Mouse (Mus musculus): ENCODE results near the gene Ptpa. TPM values are rescaled to one million over a fixed set of nuclear protein-coding genes. Genes with fewer than 3 reads are reported as not detected.
A peak's percentile ranks its signal among the peaks of the same experiment; 100 is the strongest.

Ptpa gene
- polyA plus RNA-seq, 1 experiment from 2014 or later = 132 TPM

DNA sequence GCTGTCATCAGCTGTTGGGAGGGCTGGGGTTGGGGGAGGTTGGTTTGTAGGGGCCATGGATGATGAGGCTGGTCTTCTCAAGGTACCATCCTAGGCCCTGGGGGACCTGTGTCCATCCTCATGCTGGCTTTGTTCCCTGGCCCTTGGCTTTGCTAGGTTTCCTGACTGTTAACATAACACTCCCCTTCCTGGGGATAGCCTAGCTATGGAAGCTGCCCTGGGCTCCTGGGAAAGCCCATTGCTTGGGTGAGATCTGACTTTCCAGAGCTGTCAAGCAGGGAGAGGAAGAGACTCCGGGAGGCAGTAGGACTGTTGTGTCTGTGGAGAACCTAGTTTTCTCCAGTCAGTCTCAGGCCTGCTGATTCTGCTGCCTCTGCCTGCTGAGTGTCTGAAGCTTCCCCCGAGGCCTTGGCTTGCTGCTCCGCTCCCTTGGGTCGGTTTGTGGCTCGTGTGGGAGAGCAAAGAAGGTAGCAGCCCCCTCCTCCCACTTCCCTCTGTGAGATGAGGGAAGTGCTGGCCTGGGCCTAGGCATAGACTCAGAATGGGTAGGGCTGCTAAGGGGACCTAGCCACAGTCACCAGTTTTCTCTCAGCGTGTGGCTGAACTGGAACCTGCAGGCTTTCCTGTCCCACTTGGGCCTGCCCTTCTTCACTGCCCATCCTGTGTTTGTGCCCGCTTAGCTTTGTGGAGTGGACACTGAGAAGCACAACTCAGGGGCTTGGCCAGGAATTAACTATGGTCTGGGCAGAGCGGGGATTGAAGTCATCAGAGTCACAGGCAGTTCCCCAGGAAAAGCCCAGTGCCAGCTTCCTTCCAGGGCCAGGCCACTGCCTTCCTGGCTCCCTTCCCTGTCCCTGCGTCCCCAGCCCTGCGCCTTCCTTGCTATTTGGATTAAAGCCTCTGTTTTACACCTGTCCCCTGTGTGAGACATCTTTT, 31.3 kb downstream of the Ptpa start:
- Histone ChIP-seq H3K9ac (ENCODE audit: low read depth, low read length) (no peak overlapping the region), H3K27ac (ENCODE audit: low read length) (peak overlapping the region; percentile 27; the same call in 1 of the 2 replicates)

DNA sequence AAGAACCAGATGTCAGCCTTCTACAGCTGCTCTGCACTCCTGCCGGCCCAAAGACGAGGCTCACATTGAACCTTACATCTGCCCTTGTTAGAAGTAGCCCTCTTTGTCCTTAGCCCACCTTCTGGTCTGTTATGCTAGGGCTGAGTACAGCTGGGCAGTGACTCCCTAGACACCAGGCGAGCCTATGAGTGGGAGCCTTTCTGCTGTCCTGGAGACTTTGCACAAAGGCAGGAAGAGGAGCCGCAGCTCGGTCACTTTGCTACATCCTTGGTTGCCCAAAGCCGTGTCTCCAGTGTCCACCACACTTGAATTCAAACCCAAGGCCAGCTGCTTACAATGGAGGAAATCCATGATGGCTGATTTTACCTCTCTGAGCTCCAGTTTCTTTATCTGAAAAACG, 32.5 kb downstream of the Ptpa start:
- no peaks in the 10 kb centered on the region for H3K9me3 ChIP-seq (ENCODE audit: control insufficient read depth, low read length)
- no peak overlapping the region for H3K4me3 ChIP-seq (ENCODE audit: low read length)
- H3K36me3 ChIP-seq (ENCODE audit: control insufficient read depth, insufficient read depth, low read length) = peaks cover 20% of the 10 kb centered on the region
- H3K27me3 ChIP-seq (replicated peaks; ENCODE audit: control insufficient read depth, insufficient read depth, low read length) = no peaks in the 10 kb centered on the region
- no peak for ATAC-seq
- H3K9ac ChIP-seq (ENCODE audit: low read depth, low read length) = no peak overlapping the region
- H3K27ac ChIP-seq (ENCODE audit: low read length) = no peak overlapping the region
- peaks cover 25% of the 10 kb centered on the region for H3K4me1 ChIP-seq (ENCODE audit: control insufficient read depth, insufficient read depth, low read length)
- H3K4me2 ChIP-seq (ENCODE audit: low read depth, low read length) = no peak overlapping the region
- WGBS = 92% methylated on average over 7 of the region's 7 CpGs

More for the DNA sequence above, 31.3 kb downstream of the Ptpa start:
- H3K4me1 ChIP-seq (ENCODE audit: control insufficient read depth, insufficient read depth, low read length) = peaks cover 37% of the 10 kb centered on the region
- H3K4me2 ChIP-seq (ENCODE audit: low read depth, low read length) = no peak overlapping the region
- no peak overlapping the region for H3K4me3 ChIP-seq (ENCODE audit: low read length)
- no peak for ATAC-seq
- WGBS = 78% methylated on average over 10 of the region's 10 CpGs
- no peaks in the 10 kb centered on the region for H3K27me3 ChIP-seq (replicated peaks; ENCODE audit: control insufficient read depth, insufficient read depth, low read length)
- no peaks in the 10 kb centered on the region for H3K9me3 ChIP-seq (ENCODE audit: control insufficient read depth, low read length)
- H3K36me3 ChIP-seq (ENCODE audit: control insufficient read depth, insufficient read depth, low read length) = peaks cover 20% of the 10 kb centered on the region

DNA sequence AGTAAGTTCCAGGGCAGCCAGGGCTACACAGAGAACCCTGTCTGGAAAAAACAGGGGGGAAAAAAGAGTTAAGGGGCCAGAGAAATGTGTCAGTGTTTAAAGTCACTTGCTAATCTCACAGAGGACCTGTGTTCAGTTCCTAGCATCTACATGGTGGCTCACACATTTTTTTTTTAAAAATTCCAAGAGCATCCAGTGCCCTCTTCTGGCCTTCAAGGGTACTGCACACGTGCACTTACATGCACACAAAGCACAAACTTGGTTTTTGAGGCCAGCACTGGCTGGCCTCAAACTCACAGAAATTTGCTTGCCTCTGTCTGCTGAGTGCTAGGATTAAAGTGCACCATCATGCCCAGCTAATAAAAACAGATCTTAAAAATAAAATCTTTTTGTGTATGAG, 34.7 kb downstream of the Ptpa start:
- no peaks in the 10 kb centered on the region for H3K27me3 ChIP-seq (replicated peaks; ENCODE audit: control insufficient read depth, insufficient read depth, low read length)
- no peaks in the 10 kb centered on the region for H3K9me3 ChIP-seq (ENCODE audit: control insufficient read depth, low read length)
- H3K36me3 ChIP-seq (ENCODE audit: control insufficient read depth, insufficient read depth, low read length) = peaks cover 20% of the 10 kb centered on the region
- no peak for ATAC-seq
- H3K27ac ChIP-seq (ENCODE audit: low read length) = no peak overlapping the region
- 64% methylated on average over 1 of the region's 1 CpGs for WGBS
- no peak overlapping the region for H3K4me2 ChIP-seq (ENCODE audit: low read depth, low read length)
- H3K4me3 ChIP-seq (ENCODE audit: low read length) = no peak overlapping the region
- H3K9ac ChIP-seq (ENCODE audit: low read depth, low read length) = no peak overlapping the region
- H3K4me1 ChIP-seq (ENCODE audit: control insufficient read depth, insufficient read depth, low read length) = peaks cover 6% of the 10 kb centered on the region

DNA sequence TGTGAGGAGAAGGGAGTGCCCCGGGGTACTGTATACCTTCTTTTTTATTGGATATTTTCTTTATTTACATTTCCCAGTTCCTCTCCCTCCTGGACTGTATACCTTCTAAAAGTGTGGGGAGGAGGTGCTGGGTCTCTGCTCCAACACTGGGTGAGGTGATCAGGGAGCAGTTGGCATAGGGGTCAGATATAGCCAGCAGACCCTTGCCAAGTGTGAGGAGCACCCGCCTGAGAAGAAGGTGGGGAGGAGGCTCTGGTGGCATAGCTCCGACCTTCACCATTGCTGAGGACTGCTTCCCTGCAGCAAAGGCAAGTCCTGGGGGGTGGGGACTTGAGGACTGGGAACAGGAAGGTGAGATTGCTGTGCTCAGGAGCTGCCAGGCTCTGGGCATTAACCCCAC, 35.7 kb downstream of the Ptpa start:
- H3K4me3 ChIP-seq (ENCODE audit: low read length) = no peak overlapping the region

DNA sequence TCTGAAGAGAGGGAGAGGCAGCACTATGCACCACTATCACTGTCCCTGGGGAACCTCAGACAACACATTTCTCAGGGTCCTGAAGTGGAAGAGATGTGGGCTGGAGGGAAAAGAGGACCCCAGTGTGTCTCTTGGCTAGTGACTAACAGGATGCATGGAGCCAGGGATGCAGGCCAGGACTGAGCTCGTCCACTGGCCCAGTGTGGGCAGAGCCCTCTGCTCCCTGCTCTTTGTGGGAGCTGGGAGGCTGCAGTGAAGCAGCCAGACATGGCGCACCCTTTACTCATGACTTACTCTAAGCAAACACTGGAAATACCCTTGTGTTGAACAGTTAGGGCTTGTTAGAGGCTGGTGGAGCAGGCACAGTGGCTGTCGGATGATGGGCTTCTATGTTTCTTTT, 37.7 kb downstream of the Ptpa start:
- 88% methylated on average over 3 of the region's 3 CpGs for WGBS
- no peaks in the 10 kb centered on the region for H3K27me3 ChIP-seq (replicated peaks; ENCODE audit: control insufficient read depth, insufficient read depth, low read length)
- no peak for ATAC-seq

More for the DNA sequence above, 35.7 kb downstream of the Ptpa start:
- no peaks in the 10 kb centered on the region for H3K9me3 ChIP-seq (ENCODE audit: control insufficient read depth, low read length)
- H3K36me3 ChIP-seq (ENCODE audit: control insufficient read depth, insufficient read depth, low read length) = peaks cover 20% of the 10 kb centered on the region
- 80% methylated on average over 3 of the region's 3 CpGs for WGBS
- no peak overlapping the region for H3K4me2 ChIP-seq (ENCODE audit: low read depth, low read length)
- no peak overlapping the region for H3K9ac ChIP-seq (ENCODE audit: low read depth, low read length)
- H3K4me1 ChIP-seq (ENCODE audit: control insufficient read depth, insufficient read depth, low read length) = no peaks in the 10 kb centered on the region
- H3K27me3 ChIP-seq (replicated peaks; ENCODE audit: control insufficient read depth, insufficient read depth, low read length) = no peaks in the 10 kb centered on the region
- H3K27ac ChIP-seq (ENCODE audit: low read length) = no peak overlapping the region
- no peak for ATAC-seq

DNA sequence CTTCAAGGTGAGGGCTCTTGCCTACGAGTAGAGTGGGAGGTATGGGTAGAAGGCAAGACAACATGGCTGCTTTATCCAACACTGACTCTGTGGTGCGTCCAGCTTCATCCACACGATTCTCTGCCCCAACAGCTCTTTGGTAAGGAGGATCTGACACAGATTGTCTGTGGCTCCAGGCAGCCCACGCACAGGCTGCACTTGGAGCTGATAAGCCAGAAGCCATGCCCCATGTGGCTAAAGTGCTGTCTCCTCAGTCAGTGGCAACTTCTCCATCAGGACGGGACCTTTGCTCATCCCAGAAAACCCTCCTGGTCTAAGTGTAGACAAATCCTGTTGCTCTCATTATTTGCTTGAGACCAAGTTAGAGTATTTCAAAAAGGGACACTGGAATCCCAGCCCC, 38.7 kb downstream of the Ptpa start:
- Histone ChIP-seq H3K4me2 (ENCODE audit: low read depth, low read length) (no peak overlapping the region), H3K9me3 (ENCODE audit: control insufficient read depth, low read length) (no peaks in the 10 kb centered on the region), H3K4me3 (ENCODE audit: low read length) (no peak overlapping the region), H3K27ac (ENCODE audit: low read length) (no peak overlapping the region), H3K4me1 (ENCODE audit: control insufficient read depth, insufficient read depth, low read length) (no peaks in the 10 kb centered on the region), H3K27me3 (replicated peaks; ENCODE audit: control insufficient read depth, insufficient read depth, low read length) (no peaks in the 10 kb centered on the region), H3K9ac (ENCODE audit: low read depth, low read length) (no peak overlapping the region), H3K36me3 (ENCODE audit: control insufficient read depth, insufficient read depth, low read length) (peaks cover 7% of the 10 kb centered on the region)
- WGBS = 78% methylated on average over 5 of the region's 5 CpGs
- ATAC-seq = no peak

More for the DNA sequence above, 37.7 kb downstream of the Ptpa start:
- Histone ChIP-seq H3K4me2 (ENCODE audit: low read depth, low read length) (no peak overlapping the region), H3K27ac (ENCODE audit: low read length) (no peak overlapping the region), H3K9ac (ENCODE audit: low read depth, low read length) (no peak overlapping the region), H3K9me3 (ENCODE audit: control insufficient read depth, low read length) (no peaks in the 10 kb centered on the region), H3K36me3 (ENCODE audit: control insufficient read depth, insufficient read depth, low read length) (peaks cover 14% of the 10 kb centered on the region), H3K4me3 (ENCODE audit: low read length) (no peak overlapping the region), H3K4me1 (ENCODE audit: control insufficient read depth, insufficient read depth, low read length) (no peaks in the 10 kb centered on the region)

DNA sequence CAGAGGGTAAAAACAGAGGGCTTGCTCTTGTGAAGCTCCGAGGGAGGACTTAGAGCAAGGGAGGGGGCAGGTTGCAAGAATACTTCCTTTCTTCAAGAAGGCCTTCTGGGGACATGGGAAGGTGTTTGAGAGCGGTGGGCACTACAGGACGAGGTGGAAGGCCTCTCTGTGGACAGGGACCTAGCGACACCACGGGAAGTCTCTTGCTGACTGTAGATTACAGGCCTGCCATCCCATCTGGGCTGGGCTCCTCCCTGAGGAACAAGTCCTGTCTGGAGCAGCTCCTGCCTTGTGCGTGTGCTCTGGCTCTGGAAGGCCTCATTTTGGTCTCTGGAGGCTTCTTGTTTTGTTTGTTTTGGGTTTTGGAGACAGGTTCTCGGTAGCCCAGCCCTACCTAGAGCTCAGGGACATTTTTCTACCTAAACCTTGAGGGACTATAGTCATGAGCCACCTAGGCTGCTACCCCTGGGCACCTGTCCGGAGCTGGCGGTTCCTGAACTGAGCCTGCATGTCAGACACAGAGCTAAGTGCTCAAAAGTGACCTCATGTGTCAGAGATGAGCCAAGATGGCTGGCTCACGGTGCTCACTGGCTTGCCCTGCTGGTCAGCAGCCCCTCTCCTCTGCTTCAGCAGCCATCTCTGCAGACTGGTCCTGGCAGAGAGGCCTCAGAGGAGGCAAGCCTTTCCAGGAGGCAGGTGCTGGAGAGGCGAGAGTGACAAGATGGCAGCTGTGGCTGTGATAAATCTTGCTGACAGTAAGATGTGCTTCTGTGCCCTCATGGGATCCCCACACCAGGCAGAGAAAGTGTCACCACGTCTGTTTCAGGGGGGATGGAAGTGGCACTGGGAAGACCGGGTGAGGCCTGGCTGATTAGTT, 40.5 kb downstream of the Ptpa start:
- H3K36me3 ChIP-seq (ENCODE audit: control insufficient read depth, insufficient read depth, low read length) = no peaks in the 10 kb centered on the region
- H3K27me3 ChIP-seq (replicated peaks; ENCODE audit: control insufficient read depth, insufficient read depth, low read length) = no peaks in the 10 kb centered on the region
- ATAC-seq = no peak
- no peak overlapping the region for H3K4me3 ChIP-seq (ENCODE audit: low read length)
- no peak overlapping the region for H3K9ac ChIP-seq (ENCODE audit: low read depth, low read length)
- H3K9me3 ChIP-seq (ENCODE audit: control insufficient read depth, low read length) = no peaks in the 10 kb centered on the region
- H3K27ac ChIP-seq (ENCODE audit: low read length) = no peak overlapping the region
- H3K4me2 ChIP-seq (ENCODE audit: low read depth, low read length) = no peak overlapping the region
- H3K4me1 ChIP-seq (ENCODE audit: control insufficient read depth, insufficient read depth, low read length) = no peaks in the 10 kb centered on the region
- 65% methylated on average over 13 of the region's 13 CpGs for WGBS

DNA sequence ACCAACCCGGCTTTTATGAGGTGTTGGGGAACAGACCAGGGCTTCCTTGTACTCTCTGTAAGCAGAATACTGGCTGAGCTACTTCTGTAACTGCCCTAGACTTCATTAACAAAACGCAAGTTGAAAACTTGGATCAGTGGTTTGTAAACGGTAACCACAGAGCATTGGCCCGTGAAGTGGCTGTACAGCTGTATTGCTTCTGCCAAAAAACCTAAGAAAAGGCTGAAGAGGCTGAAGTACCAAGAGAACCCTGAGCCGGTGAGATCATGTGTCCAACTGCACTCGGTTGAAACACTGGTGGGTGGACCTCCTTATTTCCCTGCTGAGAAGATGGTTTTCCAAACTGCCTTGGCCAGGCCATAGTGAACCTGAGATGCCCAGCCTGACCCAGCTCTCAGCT, 42.5 kb downstream of the Ptpa start:
- no peak for ATAC-seq
- H3K4me1 ChIP-seq (ENCODE audit: control insufficient read depth, insufficient read depth, low read length) = peaks cover 6% of the 10 kb centered on the region
- no peaks in the 10 kb centered on the region for H3K36me3 ChIP-seq (ENCODE audit: control insufficient read depth, insufficient read depth, low read length)
- H3K4me2 ChIP-seq (ENCODE audit: low read depth, low read length) = no peak overlapping the region
- no peak overlapping the region for H3K9ac ChIP-seq (ENCODE audit: low read depth, low read length)
- H3K9me3 ChIP-seq (ENCODE audit: control insufficient read depth, low read length) = no peaks in the 10 kb centered on the region
- no peaks in the 10 kb centered on the region for H3K27me3 ChIP-seq (replicated peaks; ENCODE audit: control insufficient read depth, insufficient read depth, low read length)
- 71% methylated on average over 6 of the region's 6 CpGs for WGBS
- no peak overlapping the region for H3K27ac ChIP-seq (ENCODE audit: low read length)
- H3K4me3 ChIP-seq (ENCODE audit: low read length) = no peak overlapping the region

DNA sequence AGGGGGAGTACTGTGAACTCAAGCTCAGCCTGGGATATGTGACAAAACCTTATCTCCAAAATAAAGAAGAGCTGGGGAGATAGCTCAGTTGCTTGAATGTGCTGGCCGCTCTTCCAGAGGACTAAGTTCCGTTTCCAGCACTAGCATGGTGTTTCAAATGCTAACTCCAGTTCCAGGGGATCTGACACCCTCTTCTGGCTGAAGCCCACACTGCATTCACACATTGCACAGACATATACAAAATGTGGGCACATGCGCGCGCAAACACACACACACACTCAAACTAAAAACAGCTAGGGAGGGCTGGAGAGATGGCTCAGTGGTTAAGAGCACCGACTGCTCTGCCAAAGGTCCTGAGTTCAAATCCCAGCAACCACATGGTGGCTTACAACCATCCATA, 43.4 kb downstream of the Ptpa start:
- ATAC-seq = no peak
- H3K27ac ChIP-seq (ENCODE audit: low read length) = no peak overlapping the region

More for the DNA sequence above, 43.4 kb downstream of the Ptpa start:
- H3K4me3 ChIP-seq (ENCODE audit: low read length) = no peak overlapping the region
- no peak overlapping the region for H3K9ac ChIP-seq (ENCODE audit: low read depth, low read length)
- 91% methylated on average over 6 of the region's 6 CpGs for WGBS
- H3K4me1 ChIP-seq (ENCODE audit: control insufficient read depth, insufficient read depth, low read length) = peaks cover 11% of the 10 kb centered on the region
- H3K4me2 ChIP-seq (ENCODE audit: low read depth, low read length) = no peak overlapping the region
- H3K36me3 ChIP-seq (ENCODE audit: control insufficient read depth, insufficient read depth, low read length) = no peaks in the 10 kb centered on the region
- H3K9me3 ChIP-seq (ENCODE audit: control insufficient read depth, low read length) = no peaks in the 10 kb centered on the region
- H3K27me3 ChIP-seq (replicated peaks; ENCODE audit: control insufficient read depth, insufficient read depth, low read length) = no peaks in the 10 kb centered on the region
